Mouse (Mus musculus): ENCODE data around the gene Fam222b.

- TF ChIP-seq CTCF (IDR thresholded peaks at IDR 0.05; ENCODE audit: low read depth) (no peak), EP300 (IDR thresholded peaks at IDR 0.05; ENCODE audit: low read depth) (no peak)
These were observed 19.2 kb downstream of the Fam222b start for GRCm38 (mm10) chr11:78113616-78114015.

Data from liver, postnatal 0 days (tissue).